ENCODE assay signal across 9 mouse cellular contexts in the genomic region with DNA sequence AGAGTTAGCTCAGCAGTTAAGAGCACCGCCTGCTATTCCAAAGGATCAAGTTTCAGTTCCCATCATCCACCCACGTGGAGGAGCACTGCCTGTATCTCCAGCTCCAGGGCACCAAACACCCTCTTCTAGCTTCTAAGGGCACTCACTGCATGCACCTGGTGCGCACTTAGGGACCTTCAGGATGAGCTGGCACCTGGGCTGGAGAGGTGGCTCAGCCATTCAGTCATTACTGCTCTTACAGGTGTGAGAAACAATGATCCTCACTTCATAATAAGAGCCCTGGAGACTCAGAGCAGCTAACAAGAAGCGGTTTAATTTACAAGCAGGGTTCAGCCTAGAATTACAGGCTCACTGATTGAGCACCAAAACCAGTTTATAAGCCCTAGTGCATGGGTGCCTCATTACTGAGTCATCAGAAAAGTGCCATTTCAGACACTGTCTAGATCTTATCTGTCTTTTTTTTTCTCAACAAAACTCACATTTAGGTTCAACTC. TPM values are rescaled to one million over a fixed set of nuclear protein-coding genes. Genes with fewer than 3 reads are reported as not detected.
DNase-seq lines count a peak whose midpoint lies in the region; ATAC-seq lines count a peak whose summit lies in the region.
"Had no signal": no experiment of that assay in that cellular context is flagged by ENCODE, and none has a peak within 500 bp of the region (broad histone marks: within the 10 kb centered on the region; RNA-seq: fewer than 3 reads in every experiment).

No protein-coding gene starts in this region.

- H3K4me1 ChIP-seq in heart, embryonic 13.5 days, result peaks cover 8% of the 10 kb centered on the region
- peaks cover 6% of the 10 kb centered on the region; the same call in 1 of the 2 replicates for H3K4me1 ChIP-seq in lung, embryonic 16.5 days (replicated peaks; ENCODE audit: control insufficient read depth, insufficient read depth, low read length)

- peak overlapping the region; percentile 40 for H3K4me3 ChIP-seq in heart, embryonic 13.5 days
- no peak overlapping the region for H3K4me3 ChIP-seq in lung, embryonic 16.5 days (ENCODE audit: low read length)

- H3K9ac ChIP-seq in heart, embryonic 13.5 days, result 0 out of 2 replicates have a peak overlapping the region, but pooled peaks have one; percentile 21
- H3K9ac ChIP-seq in lung, embryonic 16.5 days (ENCODE audit: low read length), result no peak overlapping the region
- H3K9ac ChIP-seq: liver, embryonic 14.5 days had no signal

- peak overlapping the region; percentile 67 for H3K4me2 ChIP-seq in heart, embryonic 13.5 days
- peak overlapping the region; percentile 25; the same call in 1 of the 2 replicates for H3K4me2 ChIP-seq in lung, embryonic 16.5 days (ENCODE audit: low read depth, low read length)

- 8% methylated on average over 4 of the region's 4 CpGs for WGBS in heart, embryonic 13.5 days
- 5% methylated on average over 4 of the region's 4 CpGs for WGBS in lung, embryonic 16.5 days

- no peak for DNase-seq in heart, adult 9 months (ENCODE audit: low spot score in 2 of 2)
- DNase-seq in forelimb bud, embryonic 11.5 days (ENCODE audit: low read depth, low spot score), result peak; percentile 32
- DNase-seq in cerebellum, adult 9-11 months, result no peak
- DNase-seq in spleen, adult 12 weeks (ENCODE audit: low spot score), result no peak

- no peaks in the 10 kb centered on the region for H3K27me3 ChIP-seq in heart, embryonic 13.5 days (replicated peaks)
- H3K27me3 ChIP-seq in lung, embryonic 16.5 days (ENCODE audit: control insufficient read depth, insufficient read depth, low read depth, low read length), result no peaks in the 10 kb centered on the region

- no peaks in the 10 kb centered on the region for H3K36me3 ChIP-seq in heart, embryonic 13.5 days
- no peaks in the 10 kb centered on the region for H3K36me3 ChIP-seq in lung, embryonic 16.5 days (ENCODE audit: control insufficient read depth, insufficient read depth, low read length)

- no peaks in the 10 kb centered on the region for H3K9me3 ChIP-seq in heart, embryonic 13.5 days
- no peaks in the 10 kb centered on the region for H3K9me3 ChIP-seq in lung, embryonic 16.5 days (ENCODE audit: control insufficient read depth, low read length)

- no peak overlapping the region for H3K27ac ChIP-seq in heart, embryonic 13.5 days (replicated peaks)
- H3K27ac ChIP-seq in lung, embryonic 16.5 days (ENCODE audit: low read length), result no peak overlapping the region
- H3K27ac ChIP-seq: liver, embryonic 14.5 days had no signal

- ATAC-seq in heart, embryonic 13.5 days (ENCODE audit: extremely low read depth, insufficient number of reproducible peaks, low FRiP score, low TSS enrichment), result no peak
- peak; percentile 92 for ATAC-seq in CD4-positive, CD25-positive, alpha-beta regulatory T cell, adult 4 months
- peak; percentile 85 for ATAC-seq in lung, embryonic 16.5 days (ENCODE audit: low read depth)
- ATAC-seq in cerebellum, adult (ENCODE audit: insufficient number of reproducible peaks, low FRiP score, low TSS enrichment), result no peak

RNA-seq across cellular contexts. Expression of gene Ints6, which starts 37.7 kb away (rescaled TPM):
- 12.5 and 13.6 TPM in 2 replicates for polyA plus RNA-seq in heart, embryonic 13.5 days (2015; fragmentation: Nextera tagmentation; extraction: Ambion mirVana)
- polyA plus RNA-seq in CD4-positive, CD25-positive, alpha-beta regulatory T cell, adult 4 months (2017; shearing (Covaris generic)), result 10 to 100 TPM; 17.1 to 26.8 TPM
- polyA plus RNA-seq in lung, embryonic 16.5 days (2015; fragmentation: Nextera tagmentation; extraction: Ambion mirVana), result 19.8 and 24.9 TPM in 2 replicates

RNA-seq across cellular contexts. Expression of gene Wdfy2, which starts 38.8 kb away (rescaled TPM):
- polyA plus RNA-seq in heart, embryonic 13.5 days (2015; fragmentation: Nextera tagmentation; extraction: Ambion mirVana), result 3.7 and 4.0 TPM in 2 replicates
- polyA plus RNA-seq in CD4-positive, CD25-positive, alpha-beta regulatory T cell, adult 4 months (2017; shearing (Covaris generic)), result 1 to 10 TPM; 4.5 to 6.2 TPM
- polyA plus RNA-seq in lung, embryonic 16.5 days (2015; fragmentation: Nextera tagmentation; extraction: Ambion mirVana), result 7.0 and 7.7 TPM in 2 replicates

Comparison
In these comparisons a context has a peak if more than half of its experiments do, and no peak if none do; other contexts are left out.
1. ATAC-seq: peak in CD4-positive, CD25-positive, alpha-beta regulatory T cell, adult 4 months (single experiment) and lung, embryonic 16.5 days (single experiment); none in heart, embryonic 13.5 days (single experiment) and cerebellum, adult (single experiment).